ENCODE assay signal across 29 mouse cellular contexts in the genomic region with DNA sequence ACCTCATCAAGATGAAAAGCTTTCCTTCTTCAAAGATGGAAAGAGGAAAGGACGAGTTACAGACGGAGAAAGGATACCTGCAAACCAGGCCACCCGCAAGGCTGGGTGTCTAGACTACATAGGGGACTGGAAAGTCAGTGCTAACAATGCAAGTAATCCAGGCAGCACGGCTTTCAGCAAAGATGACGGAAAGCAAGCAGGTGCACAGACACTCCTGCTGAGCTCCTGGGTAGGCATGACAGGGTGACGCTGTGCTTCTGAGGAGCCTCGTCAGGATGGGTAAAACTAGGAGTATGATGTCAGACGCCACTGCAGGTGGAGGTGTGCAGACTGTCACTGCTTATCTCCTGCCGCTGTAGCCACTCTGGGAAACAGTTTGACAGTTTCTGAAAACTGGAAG. TPM values are rescaled to one million over a fixed set of nuclear protein-coding genes. Genes with fewer than 3 reads are reported as not detected.
A peak's percentile ranks its signal among the peaks of the same experiment; 100 is the strongest.
DNase-seq lines count a peak whose midpoint lies in the region; ATAC-seq and TF ChIP-seq lines count a peak whose summit lies in the region.
"Had no signal": no experiment of that assay in that cellular context is flagged by ENCODE, and none has a peak within 500 bp of the region (broad histone marks: within the 10 kb centered on the region; RNA-seq: fewer than 3 reads in every experiment).

No protein-coding gene starts in this region.

- no peak for TF ChIP-seq POLR2A in myocyte (IDR thresholded peaks at IDR 0.05; ENCODE audit: insufficient read length, low read depth)

- no peaks in the 10 kb centered on the region for H3K27me3 ChIP-seq in forebrain, embryonic 12.5 days
- H3K27me3 ChIP-seq in forebrain, embryonic 11.5 days (ENCODE audit: control insufficient read depth, insufficient read depth, low read length) = no peaks in the 10 kb centered on the region
- no peaks in the 10 kb centered on the region for H3K27me3 ChIP-seq in hindbrain, embryonic 10.5 days (ENCODE audit: insufficient read depth, poor library complexity, severe bottlenecking)
- H3K27me3 ChIP-seq in hindbrain, embryonic 11.5 days (ENCODE audit: control insufficient read depth, insufficient read depth, low read length) = no peaks in the 10 kb centered on the region
- no peaks in the 10 kb centered on the region for H3K27me3 ChIP-seq in midbrain, embryonic 14.5 days (ENCODE audit: control insufficient read depth, insufficient read depth, low read length)
- H3K27me3 ChIP-seq in midbrain, postnatal 0 days (ENCODE audit: insufficient read depth, low read length) = no peaks in the 10 kb centered on the region
- no peaks in the 10 kb centered on the region for H3K27me3 ChIP-seq in myocyte (ENCODE audit: control insufficient read depth, insufficient read depth, insufficient read length)
- H3K27me3 ChIP-seq: embryonic facial prominence, embryonic 12.5 days; liver, embryonic 15.5 days; lung, embryonic 15.5 days had no signal

- 0 out of 2 replicates have a peak overlapping the region, but pooled peaks have one; percentile 17 for H3K9ac ChIP-seq in forebrain, embryonic 12.5 days
- no peak overlapping the region for H3K9ac ChIP-seq in forebrain, embryonic 11.5 days (ENCODE audit: low read length)
- H3K9ac ChIP-seq in hindbrain, embryonic 11.5 days (ENCODE audit: low read depth, low read length) = no peak overlapping the region
- H3K9ac ChIP-seq in midbrain, embryonic 14.5 days (replicated peaks; ENCODE audit: low read length) = no peak overlapping the region
- H3K9ac ChIP-seq in midbrain, postnatal 0 days (replicated peaks; ENCODE audit: low read length, poor library complexity, severe bottlenecking) = no peak overlapping the region
- H3K9ac ChIP-seq: embryonic facial prominence, embryonic 12.5 days; liver, embryonic 15.5 days; lung, embryonic 15.5 days had no signal

- no peak overlapping the region for H3K4me3 ChIP-seq in forebrain, embryonic 12.5 days (replicated peaks)
- H3K4me3 ChIP-seq in forebrain, embryonic 11.5 days (ENCODE audit: low read depth, low read length) = no peak overlapping the region
- no peak overlapping the region for H3K4me3 ChIP-seq in hindbrain, embryonic 10.5 days
- no peak overlapping the region for H3K4me3 ChIP-seq in hindbrain, embryonic 11.5 days (ENCODE audit: low read depth, low read length)
- H3K4me3 ChIP-seq in midbrain, embryonic 14.5 days (replicated peaks; ENCODE audit: low read depth, low read length) = no peak overlapping the region
- no peak overlapping the region for H3K4me3 ChIP-seq in midbrain, postnatal 0 days (ENCODE audit: low read depth, low read length)
- H3K4me3 ChIP-seq in myocyte = no peak overlapping the region
- H3K4me3 ChIP-seq: embryonic facial prominence, embryonic 12.5 days; erythroblast, embryonic 14.5 days; liver, embryonic 15.5 days; lung, embryonic 15.5 days had no signal

- H3K9me3 ChIP-seq in forebrain, embryonic 12.5 days = no peaks in the 10 kb centered on the region
- no peaks in the 10 kb centered on the region for H3K9me3 ChIP-seq in forebrain, embryonic 11.5 days (ENCODE audit: control insufficient read depth, low read length)
- no peaks in the 10 kb centered on the region for H3K9me3 ChIP-seq in hindbrain, embryonic 10.5 days
- no peaks in the 10 kb centered on the region for H3K9me3 ChIP-seq in hindbrain, embryonic 11.5 days (ENCODE audit: control insufficient read depth, low read length)
- H3K9me3 ChIP-seq in midbrain, embryonic 14.5 days (ENCODE audit: control insufficient read depth, low read length) = no peaks in the 10 kb centered on the region
- H3K9me3 ChIP-seq in midbrain, postnatal 0 days (ENCODE audit: low read length) = no peaks in the 10 kb centered on the region
- H3K9me3 ChIP-seq: embryonic facial prominence, embryonic 12.5 days; liver, embryonic 15.5 days; lung, embryonic 15.5 days had no signal

- H3K4me1 ChIP-seq in forebrain, embryonic 12.5 days = peaks cover 62% of the 10 kb centered on the region
- peaks cover 37% of the 10 kb centered on the region for H3K4me1 ChIP-seq in forebrain, embryonic 11.5 days (replicated peaks; ENCODE audit: control insufficient read depth, insufficient read depth, low read length)
- H3K4me1 ChIP-seq in hindbrain, embryonic 10.5 days (replicated peaks) = peaks cover 82% of the 10 kb centered on the region
- H3K4me1 ChIP-seq in hindbrain, embryonic 11.5 days (replicated peaks; ENCODE audit: control insufficient read depth, insufficient read depth, low read length) = peaks cover 17% of the 10 kb centered on the region
- peaks cover 57% of the 10 kb centered on the region for H3K4me1 ChIP-seq in midbrain, embryonic 14.5 days (ENCODE audit: control insufficient read depth, insufficient read depth, low read length)
- H3K4me1 ChIP-seq in midbrain, postnatal 0 days (ENCODE audit: insufficient read depth, low read length) = peaks cover 22% of the 10 kb centered on the region; the same call in 1 of the 2 replicates

- no peak overlapping the region for H3ac ChIP-seq in myocyte (ENCODE audit: control insufficient read depth, insufficient read length)

- H3K4me2 ChIP-seq in forebrain, embryonic 12.5 days = no peak overlapping the region
- no peak overlapping the region for H3K4me2 ChIP-seq in forebrain, embryonic 11.5 days (ENCODE audit: low read depth, low read length, severe bottlenecking)
- no peak overlapping the region for H3K4me2 ChIP-seq in hindbrain, embryonic 11.5 days (replicated peaks; ENCODE audit: low read depth, low read length)
- H3K4me2 ChIP-seq in midbrain, embryonic 14.5 days (ENCODE audit: low read length) = no peak overlapping the region
- no peak overlapping the region for H3K4me2 ChIP-seq in midbrain, postnatal 0 days (ENCODE audit: low read depth, low read length, poor library complexity, severe bottlenecking)
- no peak overlapping the region for H3K4me2 ChIP-seq in myocyte (ENCODE audit: low read depth)
- H3K4me2 ChIP-seq: embryonic facial prominence, embryonic 12.5 days; heart, embryonic 11.5 days; liver, embryonic 15.5 days; lung, embryonic 15.5 days had no signal

- 67% methylated on average over 9 of the region's 9 CpGs for WGBS in forebrain, embryonic 12.5 days
- WGBS in forebrain, embryonic 11.5 days = 67% methylated on average over 9 of the region's 9 CpGs
- 82% methylated on average over 9 of the region's 9 CpGs for WGBS in hindbrain, embryonic 10.5 days
- 80% methylated on average over 9 of the region's 9 CpGs for WGBS in hindbrain, embryonic 11.5 days
- 63% methylated on average over 9 of the region's 9 CpGs for WGBS in midbrain, embryonic 14.5 days
- 63% methylated on average over 9 of the region's 9 CpGs for WGBS in midbrain, postnatal 0 days

- H3K79me2 ChIP-seq in myocyte (ENCODE audit: control insufficient read depth, insufficient read depth) = no peaks in the 10 kb centered on the region

- ATAC-seq in forebrain, embryonic 12.5 days (ENCODE audit: low FRiP score) = no peak
- ATAC-seq in forebrain, embryonic 11.5 days (replicated peaks; ENCODE audit: low FRiP score) = no peak
- ATAC-seq in hindbrain, embryonic 11.5 days (ENCODE audit: low FRiP score) = no peak
- ATAC-seq in midbrain, embryonic 14.5 days (ENCODE audit: low FRiP score, low TSS enrichment) = no peak
- no peak for ATAC-seq in midbrain, postnatal 0 days (ENCODE audit: low FRiP score)
- ATAC-seq: inflammation-experienced regulatory T-cells, adult 6 months had no signal

- TF ChIP-seq CTCF in midbrain, postnatal 0 days (IDR thresholded peaks at IDR 0.05) = no peak

- H3K27ac ChIP-seq in forebrain, embryonic 12.5 days = peak overlapping the region; percentile 37; the same call in 1 of the 2 replicates
- H3K27ac ChIP-seq in forebrain, embryonic 11.5 days (ENCODE audit: low read depth, low read length) = no peak overlapping the region
- peak overlapping the region; percentile 66 for H3K27ac ChIP-seq in hindbrain, embryonic 10.5 days
- no peak overlapping the region for H3K27ac ChIP-seq in hindbrain, embryonic 11.5 days (ENCODE audit: low read depth, low read length)
- peak overlapping the region; percentile 20; the same call in 1 of the 2 replicates for H3K27ac ChIP-seq in midbrain, embryonic 14.5 days (replicated peaks; ENCODE audit: low read depth, low read length)
- H3K27ac ChIP-seq in midbrain, postnatal 0 days (ENCODE audit: low read depth, low read length) = no peak overlapping the region
- H3K27ac ChIP-seq: kidney, postnatal 0 days; liver, embryonic 15.5 days; lung, embryonic 15.5 days; macrophage; stomach, postnatal 0 days had no signal

- no peak for DNase-seq in forebrain, embryonic 11.5 days (ENCODE audit: low spot score)
- DNase-seq in hindbrain, embryonic 10.5 days (ENCODE audit: low spot score) = no peak
- no peak for DNase-seq in hindbrain, embryonic 11.5 days (ENCODE audit: low spot score)
- DNase-seq in midbrain, embryonic 14.5 days = no peak
- no peak for DNase-seq in midbrain, postnatal 0 days (ENCODE audit: low spot score)
- DNase-seq in spleen, postnatal 10 days (ENCODE audit: low spot score in 2 of 2) = no peak
- DNase-seq: adrenal gland, postnatal 10 days; cerebellum, adult 18-20 months; cerebellum, postnatal 14 days; gastrocnemius, postnatal 36 days; kidney, adult 2 months; liver; thymus, adult 2 months; thymus, postnatal 4 days had no signal

- no peaks in the 10 kb centered on the region for H3K36me3 ChIP-seq in forebrain, embryonic 12.5 days (replicated peaks)
- H3K36me3 ChIP-seq in forebrain, embryonic 11.5 days (ENCODE audit: control insufficient read depth, insufficient read depth, low read length) = no peaks in the 10 kb centered on the region
- H3K36me3 ChIP-seq in hindbrain, embryonic 10.5 days = no peaks in the 10 kb centered on the region
- no peaks in the 10 kb centered on the region for H3K36me3 ChIP-seq in hindbrain, embryonic 11.5 days (ENCODE audit: control insufficient read depth, insufficient read depth, low read length)
- no peaks in the 10 kb centered on the region for H3K36me3 ChIP-seq in midbrain, embryonic 14.5 days (ENCODE audit: control insufficient read depth, insufficient read depth, low read length)
- no peaks in the 10 kb centered on the region for H3K36me3 ChIP-seq in midbrain, postnatal 0 days (ENCODE audit: insufficient read depth, low read length)
- H3K36me3 ChIP-seq in myocyte (ENCODE audit: control insufficient read depth, insufficient read depth) = no peaks in the 10 kb centered on the region
- H3K36me3 ChIP-seq: embryonic facial prominence, embryonic 12.5 days; liver, embryonic 15.5 days; lung, embryonic 15.5 days had no signal

RNA-seq across cellular contexts. Expression of gene Cep41, which starts 16.0 kb away (rescaled TPM):
- 23.3 and 25.1 TPM in 2 replicates for polyA plus RNA-seq in forebrain, embryonic 12.5 days (2016; fragmentation: Nextera tagmentation; extraction: Ambion mirVana)
- polyA plus RNA-seq in forebrain, embryonic 11.5 days (2014; fragmentation: Nextera tagmentation; extraction: Ambion mirVana) = 21.6 and 24.1 TPM in 2 replicates
- 16.0 and 19.0 TPM in 2 replicates for polyA plus RNA-seq in hindbrain, embryonic 10.5 days (2016; fragmentation: Nextera tagmentation; extraction: Ambion mirVana)
- polyA plus RNA-seq in hindbrain, embryonic 11.5 days (2014; fragmentation: Nextera tagmentation; extraction: Ambion mirVana) = 19.7 and 26.8 TPM in 2 replicates
- 13.3 and 14.2 TPM in 2 replicates for polyA plus RNA-seq in midbrain, embryonic 14.5 days (2014; fragmentation: Nextera tagmentation; extraction: Ambion mirVana)
- total RNA-seq in midbrain, postnatal 0 days (2014; rRNA removed) = 8.1 and 15.7 TPM in 2 replicates
- polyA plus RNA-seq in midbrain, postnatal 0 days (2015; fragmentation: Nextera tagmentation; extraction: Ambion mirVana) = 8.3 and 9.5 TPM in 2 replicates
- 5.5 TPM for polyA plus RNA-seq in myocyte (2012; fragmentation: generic; extraction: Trizol)

RNA-seq across cellular contexts. Expression of gene Cpa1, which starts 38.6 kb away (rescaled TPM):
- polyA plus RNA-seq in forebrain, embryonic 12.5 days (2016; fragmentation: Nextera tagmentation; extraction: Ambion mirVana) = 0.24 TPM in 1 of 2 replicates, not detected in the other
- polyA plus RNA-seq in forebrain, embryonic 11.5 days (2014; fragmentation: Nextera tagmentation; extraction: Ambion mirVana) = 0.16 TPM in 1 of 2 replicates, not detected in the other
- polyA plus RNA-seq in hindbrain, embryonic 10.5 days (2016; fragmentation: Nextera tagmentation; extraction: Ambion mirVana) = 0.14 and 0.16 TPM in 2 replicates
- 0.11 and 0.28 TPM in 2 replicates for polyA plus RNA-seq in hindbrain, embryonic 11.5 days (2014; fragmentation: Nextera tagmentation; extraction: Ambion mirVana)
- polyA plus RNA-seq in midbrain, embryonic 14.5 days (2014; fragmentation: Nextera tagmentation; extraction: Ambion mirVana) = 0.50 and 0.61 TPM in 2 replicates
- total RNA-seq in midbrain, postnatal 0 days (2014; rRNA removed) = 0.60 and 0.94 TPM in 2 replicates
- polyA plus RNA-seq in midbrain, postnatal 0 days (2015; fragmentation: Nextera tagmentation; extraction: Ambion mirVana) = 0.44 and 0.51 TPM in 2 replicates
- 0.29 TPM for polyA plus RNA-seq in myocyte (2012; fragmentation: generic; extraction: Trizol)
- total RNA-seq: gastrocnemius, adult 18-20 months; gastrocnemius, postnatal 36 days; layer of hippocampus, postnatal 10 days; left cerebral cortex, adult 8-10 months; neutrophil, adult 5-6 weeks had no signal
- polyA plus RNA-seq: erythroblast, embryonic 14.5 days; inflammation-experienced regulatory T-cells, adult 6 months; macrophage; thymus, adult 2 months had no signal

RNA-seq across cellular contexts. Expression of gene Mest, which starts 45.8 kb away (rescaled TPM):
- 802 and 947 TPM in 2 replicates for polyA plus RNA-seq in forebrain, embryonic 12.5 days (2016; fragmentation: Nextera tagmentation; extraction: Ambion mirVana)
- 1,661 and 1,678 TPM in 2 replicates for polyA plus RNA-seq in forebrain, embryonic 11.5 days (2014; fragmentation: Nextera tagmentation; extraction: Ambion mirVana)
- 1,257 and 1,613 TPM in 2 replicates for polyA plus RNA-seq in hindbrain, embryonic 10.5 days (2016; fragmentation: Nextera tagmentation; extraction: Ambion mirVana)
- 1,131 and 1,227 TPM in 2 replicates for polyA plus RNA-seq in hindbrain, embryonic 11.5 days (2014; fragmentation: Nextera tagmentation; extraction: Ambion mirVana)
- 297 and 402 TPM in 2 replicates for polyA plus RNA-seq in midbrain, embryonic 14.5 days (2014; fragmentation: Nextera tagmentation; extraction: Ambion mirVana)
- total RNA-seq in midbrain, postnatal 0 days (2014; rRNA removed) = 323 and 367 TPM in 2 replicates
- 109 and 165 TPM in 2 replicates for polyA plus RNA-seq in midbrain, postnatal 0 days (2015; fragmentation: Nextera tagmentation; extraction: Ambion mirVana)
- polyA plus RNA-seq in myocyte (2012; fragmentation: generic; extraction: Trizol) = 6.3 TPM

Comparison
In these comparisons a context has a peak if more than half of its experiments do, and no peak if none do; other contexts are left out.
1. H3K27ac ChIP-seq: peak in forebrain, embryonic 12.5 days (single experiment), hindbrain, embryonic 10.5 days (single experiment) and midbrain, embryonic 14.5 days (single experiment); none in forebrain, embryonic 11.5 days (single experiment), hindbrain, embryonic 11.5 days (single experiment) and midbrain, postnatal 0 days (single experiment).
2. RNA of gene Mest, which starts 45.8 kb away (polyA plus RNA-seq): 1,661 to 1,678 TPM in forebrain, embryonic 11.5 days, 1,257 to 1,613 TPM in hindbrain, embryonic 10.5 days, 1,131 to 1,227 TPM in hindbrain, embryonic 11.5 days, 802 to 947 TPM in forebrain, embryonic 12.5 days, 297 to 402 TPM in midbrain, embryonic 14.5 days and 109 to 165 TPM in midbrain, postnatal 0 days; 6.3 TPM in myocyte (single experiment); every median in the first group is over 10 times any median in the second.